Mouse (Mus musculus) brain, embryonic 14.5 days (tissue): Measurements from ENCODE around the gene Armc3.

Experiments used
- CTCF ChIP-seq: fragments of 200-500 bp; IDR thresholded peaks from 2 replicates; pipeline ENCODE4 v1.5.1; 2012; ENCODE audit warnings: inconsistent platforms, mild to moderate bottlenecking, moderate library complexity, borderline replicate concordance; ENCODE audit not compliant: insufficient read depth, insufficient read length; ENCODE audit errors: extremely low read depth
- POLR2A ChIP-seq: fragments of 200-500 bp; IDR thresholded peaks from 2 replicates; pipeline ENCODE4 v1.6.1; 2012; ENCODE audit warnings: mild to moderate bottlenecking, inconsistent platforms, borderline replicate concordance; ENCODE audit not compliant: poor library complexity, insufficient read depth, insufficient read length, severe bottlenecking; ENCODE audit errors: extremely low read depth

GRCm38 (mm10) chr2:19235193-19235592 is 36.1 kb downstream of the Armc3 start:
- no peak for TF ChIP-seq CTCF
- no peak for TF ChIP-seq POLR2A
